Mouse (Mus musculus): ENCODE results near the gene Cpa2. TPM values are rescaled to one million over a fixed set of nuclear protein-coding genes. Genes with fewer than 3 reads are reported as not detected.

Gene Cpa2
- total RNA-seq, 2 experiments from 2014 or later: 1.9 to 2.0 TPM

Other genes with a start within 250 kb of the Cpa2 start
- gene Ube2h, start 237.0 kb upstream of the Cpa2 start, total RNA-seq (2021): 10 to 100 TPM; 88.6 to 92.2 TPM
- 10 to 100 TPM; 24.7 to 29.3 TPM for gene Zc3hc1, start 150.6 kb upstream of the Cpa2 start, total RNA-seq (2021)
- 100 to 1,000 TPM in 1 of 2 experiments, 10 to 100 TPM in 1; 89.0 to 104 TPM for gene Klhdc10, start 139.7 kb upstream of the Cpa2 start, total RNA-seq (2021)
- 10 to 100 TPM; 21.7 to 24.8 TPM for gene Tmem209, start 31.8 kb upstream of the Cpa2 start, total RNA-seq (2021)
- under 1 TPM; 0.52 to 0.74 TPM for gene Ssmem1, start 31.7 kb upstream of the Cpa2 start, total RNA-seq (2021)
- under 1 TPM; 0.19 to 0.21 TPM for gene Cpa4, start 26.8 kb downstream of the Cpa2 start, total RNA-seq (2021)
- gene Cpa5, start 69.4 kb downstream of the Cpa2 start, total RNA-seq (2021): not detected
- not detected for gene Cpa1, start 97.6 kb downstream of the Cpa2 start, total RNA-seq (2021)
- 1 to 10 TPM; 6.4 to 7.0 TPM for gene Cep41, start 152.2 kb downstream of the Cpa2 start, total RNA-seq (2021)
- 100 to 1,000 TPM in 1 of 2 experiments, 10 to 100 TPM in 1; 94.5 to 106 TPM for gene Mest, start 182.0 kb downstream of the Cpa2 start, total RNA-seq (2021)

Measured in left cerebral cortex, adult 18-20 months (tissue).